Mouse (Mus musculus): ENCODE results near the gene Tiam1. TPM values are rescaled to one million over a fixed set of nuclear protein-coding genes. Genes with fewer than 3 reads are reported as not detected.

Tiam1 gene
- polyA plus RNA-seq, 1 experiment from 2014 or later, result 18.8 TPM

DNA sequence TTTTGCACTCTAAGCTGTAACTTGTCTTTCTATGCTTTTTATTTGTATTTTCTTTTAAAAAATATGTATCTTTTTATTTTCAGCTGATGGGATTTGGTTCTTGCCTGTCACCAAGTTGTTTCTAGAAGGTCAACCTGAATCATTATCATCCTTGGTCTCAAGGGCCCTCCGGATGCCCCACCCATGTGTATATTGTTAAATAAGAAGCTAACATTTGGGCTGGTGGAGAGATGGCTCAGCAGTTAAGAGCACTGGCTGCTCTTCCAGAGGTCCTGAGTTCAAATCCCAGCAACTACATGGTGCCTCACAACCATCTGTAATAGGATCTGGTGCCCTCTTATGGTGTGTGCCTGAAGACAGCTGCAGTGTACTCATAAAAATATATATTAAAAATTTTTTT lies 27.1 kb upstream of the Tiam1 start:
- DNase-seq (ENCODE audit: low spot score) (no peak), ATAC-seq (ENCODE audit: low FRiP score, low TSS enrichment) (no peak)
- Histone ChIP-seq H3K27ac (replicated peaks) (no peak overlapping the region), H3K9ac (ENCODE audit: low read length) (no peak overlapping the region), H3K9me3 (ENCODE audit: control insufficient read depth, low read length) (no peaks in the 10 kb centered on the region), H3K4me2 (replicated peaks; ENCODE audit: low read depth) (no peak overlapping the region), H3K4me3 (ENCODE audit: low read depth, low read length) (no peak overlapping the region), H3K36me3 (ENCODE audit: control insufficient read depth, insufficient read depth, low read length) (no peaks in the 10 kb centered on the region), H3K4me1 (replicated peaks; ENCODE audit: control insufficient read depth, insufficient read depth) (no peaks in the 10 kb centered on the region), H3K27me3 (ENCODE audit: control insufficient read depth, insufficient read depth, low read length) (no peaks in the 10 kb centered on the region)
- no peak for TF ChIP-seq EP300 (optimal IDR thresholded peaks at IDR 0.05)
- no peak for TF ChIP-seq CTCF (IDR thresholded peaks at IDR 0.05; ENCODE audit: low read depth)
- 87% methylated on average over 1 of the region's 1 CpGs for WGBS

DNA sequence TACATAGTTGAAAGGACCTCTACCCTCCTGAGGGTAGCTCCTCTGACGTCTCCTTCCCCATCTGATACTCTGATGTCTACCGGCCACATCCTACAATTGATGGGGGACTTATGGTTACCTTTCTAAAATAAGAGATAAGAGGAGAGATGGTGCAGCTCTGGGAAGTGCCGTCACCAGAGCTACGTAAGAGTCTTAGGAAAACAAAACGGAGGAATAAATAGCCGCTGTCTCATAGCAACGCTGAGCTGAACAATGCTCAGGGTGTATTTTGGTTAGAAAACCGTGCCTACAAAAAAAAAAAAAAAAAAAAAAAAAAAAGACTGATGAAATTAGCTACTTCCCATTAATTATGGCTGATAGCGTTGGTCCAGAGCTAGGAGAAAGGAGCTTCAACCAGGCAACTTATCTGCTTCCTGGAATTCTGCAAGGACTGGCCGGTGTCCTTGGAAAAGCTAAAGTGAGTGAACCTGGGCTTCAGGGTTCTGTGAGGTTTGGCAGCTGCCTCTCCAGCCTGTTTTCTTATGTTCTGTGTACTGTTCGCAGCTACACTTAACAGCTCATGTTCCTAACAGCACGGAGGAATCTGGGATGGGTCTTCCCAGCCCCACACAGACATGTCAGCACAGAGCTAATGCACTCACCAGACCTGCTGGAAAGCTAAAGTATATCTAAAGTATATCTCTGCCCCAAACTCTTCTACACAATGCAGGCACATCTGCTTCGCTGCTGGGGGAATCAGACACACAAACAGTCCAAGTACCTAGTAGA lies 26.5 kb upstream of the Tiam1 start:
- Histone ChIP-seq H3K36me3 (ENCODE audit: control insufficient read depth, insufficient read depth, low read length) (no peaks in the 10 kb centered on the region), H3K27me3 (ENCODE audit: control insufficient read depth, insufficient read depth, low read length) (no peaks in the 10 kb centered on the region), H3K4me2 (replicated peaks; ENCODE audit: low read depth) (no peak overlapping the region), H3K9ac (ENCODE audit: low read length) (no peak overlapping the region), H3K4me3 (ENCODE audit: low read depth, low read length) (no peak overlapping the region), H3K9me3 (ENCODE audit: control insufficient read depth, low read length) (no peaks in the 10 kb centered on the region), H3K4me1 (replicated peaks; ENCODE audit: control insufficient read depth, insufficient read depth) (no peaks in the 10 kb centered on the region), H3K27ac (replicated peaks) (no peak overlapping the region)
- TF ChIP-seq CTCF (IDR thresholded peaks at IDR 0.05; ENCODE audit: low read depth), result no peak
- TF ChIP-seq EP300 (optimal IDR thresholded peaks at IDR 0.05), result no peak
- WGBS, result 44% methylated on average over 13 of the region's 13 CpGs
- DNase-seq (ENCODE audit: low spot score), result no peak
- ATAC-seq (ENCODE audit: low FRiP score, low TSS enrichment), result no peak

GRCm38 (mm10) chr16:90167646-90168045 lies 24.1 kb upstream of the Tiam1 start:
- 23% methylated on average over 10 of the region's 10 CpGs for WGBS
- Histone ChIP-seq H3K27me3 (ENCODE audit: control insufficient read depth, insufficient read depth, low read length) (no peaks in the 10 kb centered on the region), H3K9ac (ENCODE audit: low read length) (no peak overlapping the region), H3K36me3 (ENCODE audit: control insufficient read depth, insufficient read depth, low read length) (no peaks in the 10 kb centered on the region), H3K4me3 (ENCODE audit: low read depth, low read length) (no peak overlapping the region), H3K4me1 (replicated peaks; ENCODE audit: control insufficient read depth, insufficient read depth) (no peaks in the 10 kb centered on the region), H3K27ac (replicated peaks) (no peak overlapping the region), H3K4me2 (replicated peaks; ENCODE audit: low read depth) (no peak overlapping the region), H3K9me3 (ENCODE audit: control insufficient read depth, low read length) (no peaks in the 10 kb centered on the region)
- TF ChIP-seq CTCF (IDR thresholded peaks at IDR 0.05; ENCODE audit: low read depth) (peak; percentile 99), EP300 (optimal IDR thresholded peaks at IDR 0.05) (no peak)
- ATAC-seq (ENCODE audit: low FRiP score, low TSS enrichment) (peak; percentile 51; the same call in 1 of the 2 replicates), DNase-seq (ENCODE audit: low spot score) (peak; percentile 75)

DNA sequence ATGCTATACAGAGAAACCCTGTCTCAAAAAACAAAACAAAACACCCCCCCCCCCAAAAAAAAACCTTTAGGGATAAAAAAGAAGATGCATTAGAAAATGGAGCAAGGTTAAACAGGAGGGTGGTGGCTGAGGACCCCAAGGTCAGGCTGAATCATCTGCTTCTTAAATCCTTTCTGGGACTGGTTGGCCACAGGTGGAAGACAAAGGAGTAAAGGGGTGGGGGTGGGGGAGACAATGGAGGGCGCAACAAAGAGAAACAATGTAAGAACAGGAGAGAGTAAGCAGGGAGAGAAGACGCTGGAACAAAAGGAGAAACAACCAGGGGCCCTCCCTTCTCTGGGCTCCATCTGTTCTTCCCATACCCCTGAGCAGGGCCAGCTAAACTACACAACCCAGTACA lies 21.9 kb upstream of the Tiam1 start:
- Histone ChIP-seq H3K4me3 (ENCODE audit: low read depth, low read length) (no peak overlapping the region), H3K27me3 (ENCODE audit: control insufficient read depth, insufficient read depth, low read length) (no peaks in the 10 kb centered on the region), H3K4me1 (replicated peaks; ENCODE audit: control insufficient read depth, insufficient read depth) (no peaks in the 10 kb centered on the region), H3K4me2 (replicated peaks; ENCODE audit: low read depth) (no peak overlapping the region), H3K9ac (ENCODE audit: low read length) (no peak overlapping the region), H3K27ac (replicated peaks) (no peak overlapping the region), H3K9me3 (ENCODE audit: control insufficient read depth, low read length) (no peaks in the 10 kb centered on the region), H3K36me3 (ENCODE audit: control insufficient read depth, insufficient read depth, low read length) (no peaks in the 10 kb centered on the region)
- TF ChIP-seq CTCF (IDR thresholded peaks at IDR 0.05; ENCODE audit: low read depth) (no peak), EP300 (optimal IDR thresholded peaks at IDR 0.05) (no peak)
- DNase-seq (ENCODE audit: low spot score), result no peak
- WGBS, result 85% methylated on average over 2 of the region's 2 CpGs
- ATAC-seq (ENCODE audit: low FRiP score, low TSS enrichment), result no peak

GRCm38 (mm10) chr16:90164942-90165341 lies 21.4 kb upstream of the Tiam1 start:
- no peak overlapping the region for H3K4me2 ChIP-seq (replicated peaks; ENCODE audit: low read depth)
- H3K4me3 ChIP-seq (ENCODE audit: low read depth, low read length), result no peak overlapping the region
- no peak overlapping the region for H3K27ac ChIP-seq (replicated peaks)
- H3K4me1 ChIP-seq (replicated peaks; ENCODE audit: control insufficient read depth, insufficient read depth), result no peaks in the 10 kb centered on the region
- H3K27me3 ChIP-seq (ENCODE audit: control insufficient read depth, insufficient read depth, low read length), result no peaks in the 10 kb centered on the region
- H3K9me3 ChIP-seq (ENCODE audit: control insufficient read depth, low read length), result no peaks in the 10 kb centered on the region
- no peak overlapping the region for H3K9ac ChIP-seq (ENCODE audit: low read length)
- no peaks in the 10 kb centered on the region for H3K36me3 ChIP-seq (ENCODE audit: control insufficient read depth, insufficient read depth, low read length)
- 82% methylated on average over 11 of the region's 11 CpGs for WGBS
- TF ChIP-seq EP300 (optimal IDR thresholded peaks at IDR 0.05), result no peak
- no peak for TF ChIP-seq CTCF (IDR thresholded peaks at IDR 0.05; ENCODE audit: low read depth)
- DNase-seq (ENCODE audit: low spot score), result no peak
- no peak for ATAC-seq (ENCODE audit: low FRiP score, low TSS enrichment)

GRCm38 (mm10) chr16:90155080-90155479 lies 11.5 kb upstream of the Tiam1 start:
- TF ChIP-seq CTCF (IDR thresholded peaks at IDR 0.05; ENCODE audit: low read depth) (peak; percentile 72), EP300 (optimal IDR thresholded peaks at IDR 0.05) (no peak)
- H3K27me3 ChIP-seq (ENCODE audit: control insufficient read depth, insufficient read depth, low read length), result no peaks in the 10 kb centered on the region
- no peak overlapping the region for H3K27ac ChIP-seq (replicated peaks)
- H3K4me2 ChIP-seq (replicated peaks; ENCODE audit: low read depth), result no peak overlapping the region
- DNase-seq (ENCODE audit: low spot score) (no peak), ATAC-seq (ENCODE audit: low FRiP score, low TSS enrichment) (no peak)
- 25% methylated on average over 7 of the region's 7 CpGs for WGBS
- H3K9me3 ChIP-seq (ENCODE audit: control insufficient read depth, low read length), result no peaks in the 10 kb centered on the region
- H3K4me3 ChIP-seq (ENCODE audit: low read depth, low read length), result no peak overlapping the region
- H3K36me3 ChIP-seq (ENCODE audit: control insufficient read depth, insufficient read depth, low read length), result no peaks in the 10 kb centered on the region
- no peak overlapping the region for H3K9ac ChIP-seq (ENCODE audit: low read length)
- no peaks in the 10 kb centered on the region for H3K4me1 ChIP-seq (replicated peaks; ENCODE audit: control insufficient read depth, insufficient read depth)

Data from stomach, postnatal 0 days (tissue).